Mouse (Mus musculus) cerebellum, adult 11-12 months (tissue): Measurements from ENCODE around the gene Tmc7.

Experiments
- DNase-seq: peaks from one replicate; pipeline ENCODE4 v3.0.0; 2022

The Tmc7 gene

DNA sequence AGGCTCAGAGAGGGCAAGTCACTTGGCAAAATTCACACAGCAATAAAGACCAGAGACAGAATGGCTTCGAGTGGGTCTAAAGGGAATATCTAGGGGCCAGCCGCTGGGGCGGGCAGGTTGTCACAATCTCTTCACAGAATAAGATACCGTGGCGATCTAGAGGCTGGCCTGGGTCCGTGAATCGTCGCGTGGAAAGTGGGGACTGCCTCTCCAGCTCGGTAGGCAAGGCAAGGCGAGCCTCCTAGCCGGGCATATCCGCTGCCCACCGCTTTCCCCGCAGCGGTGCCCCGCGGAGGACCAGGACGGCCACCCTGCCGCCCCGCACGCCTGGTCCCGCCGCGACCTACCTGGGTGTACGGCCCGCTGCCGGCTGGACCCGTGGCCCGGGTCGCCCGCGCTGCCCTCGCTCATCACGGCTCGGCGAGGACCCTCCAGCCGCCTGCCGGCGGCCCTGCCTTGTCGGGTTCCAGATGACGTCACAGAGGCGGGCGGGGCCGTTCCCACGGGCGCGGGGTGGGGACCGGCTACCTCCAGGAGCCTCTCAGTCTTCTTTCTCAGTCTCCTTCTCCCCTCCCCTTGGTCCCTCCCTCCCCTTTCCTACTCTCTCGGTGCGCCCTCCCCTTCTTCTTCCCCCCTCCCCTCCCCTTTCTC, at the start of gene Tmc7:
Tmc7 (minus strand) TSS at position 480 of the 651 bp plus-strand sequence.
- DNase-seq = peak; percentile 81

DNA sequence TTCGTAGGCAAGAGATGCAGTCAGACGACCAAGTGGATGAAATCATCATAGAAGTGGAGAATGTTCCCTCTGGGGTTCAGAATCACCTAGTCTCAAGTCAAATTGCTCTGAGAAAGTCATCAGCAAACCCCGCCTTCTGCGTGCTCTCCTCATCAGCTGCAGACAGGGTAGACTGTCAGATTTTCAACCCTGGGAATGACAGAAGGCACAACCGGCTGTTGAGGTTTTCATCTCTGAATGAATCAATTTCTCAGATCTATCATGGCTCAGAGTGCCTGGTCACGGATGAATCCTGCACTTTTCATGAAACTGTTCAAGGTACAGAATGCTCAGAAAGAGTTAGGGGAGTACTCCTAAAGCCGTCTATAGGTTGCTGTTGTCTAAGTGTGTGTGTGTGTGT, 49.4 kb upstream of the Tmc7 start:
- no peak for DNase-seq

DNA sequence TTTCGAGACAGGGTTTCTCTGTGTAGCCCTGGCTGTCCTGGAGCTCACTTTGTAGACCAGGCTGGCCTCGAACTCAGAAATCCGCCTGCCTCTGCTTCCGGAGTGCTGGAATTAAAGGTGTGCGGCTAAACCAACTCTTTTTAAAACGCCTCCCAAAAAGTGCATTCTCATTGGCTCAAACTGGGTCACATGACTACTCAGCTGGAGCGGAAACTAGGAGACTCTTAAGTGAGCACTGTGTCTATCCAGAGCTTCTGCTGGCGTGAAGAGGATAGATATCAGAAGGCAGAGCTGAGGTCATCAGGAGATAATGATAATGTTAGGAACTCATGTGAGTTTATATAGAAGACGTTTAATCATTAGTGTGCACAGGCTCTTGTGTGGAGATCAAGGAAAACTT, 48.6 kb upstream of the Tmc7 start:
- no peak for DNase-seq

DNA sequence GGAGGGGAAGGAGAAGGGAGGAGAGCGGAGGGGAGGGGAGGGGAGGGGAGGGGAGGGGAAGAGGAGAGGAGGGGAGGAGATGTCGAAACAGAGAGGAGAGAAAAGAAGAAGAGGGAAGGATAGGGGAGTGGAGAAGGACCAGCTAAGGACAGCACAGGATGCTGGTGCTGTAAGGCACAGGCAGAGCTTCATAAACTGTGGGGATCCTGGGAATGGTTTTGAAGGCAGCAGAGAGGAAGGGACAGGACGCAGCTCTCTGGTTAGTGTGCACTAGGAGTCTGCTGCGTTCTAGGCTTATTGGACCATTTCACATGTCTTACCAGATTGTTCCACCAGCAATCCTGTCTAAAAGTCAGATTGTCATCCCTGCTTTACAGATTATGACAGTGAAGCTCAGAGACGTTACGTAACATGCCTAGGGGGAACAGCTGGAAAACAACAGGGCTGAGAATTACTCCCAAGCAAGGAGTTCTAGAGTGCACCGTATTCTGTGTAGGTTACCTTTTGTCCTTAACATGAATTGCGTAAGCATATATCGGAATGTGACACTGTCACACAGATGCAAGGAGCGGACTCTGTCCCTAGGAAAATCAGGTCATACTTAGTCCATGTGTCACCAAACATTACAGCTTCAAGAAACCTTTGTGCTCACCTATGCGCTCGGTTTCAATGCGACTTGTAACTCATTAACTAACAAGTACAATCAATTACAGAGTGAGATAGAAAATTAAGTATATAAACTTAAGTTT, 43.2 kb upstream of the Tmc7 start:
- DNase-seq = no peak

DNA sequence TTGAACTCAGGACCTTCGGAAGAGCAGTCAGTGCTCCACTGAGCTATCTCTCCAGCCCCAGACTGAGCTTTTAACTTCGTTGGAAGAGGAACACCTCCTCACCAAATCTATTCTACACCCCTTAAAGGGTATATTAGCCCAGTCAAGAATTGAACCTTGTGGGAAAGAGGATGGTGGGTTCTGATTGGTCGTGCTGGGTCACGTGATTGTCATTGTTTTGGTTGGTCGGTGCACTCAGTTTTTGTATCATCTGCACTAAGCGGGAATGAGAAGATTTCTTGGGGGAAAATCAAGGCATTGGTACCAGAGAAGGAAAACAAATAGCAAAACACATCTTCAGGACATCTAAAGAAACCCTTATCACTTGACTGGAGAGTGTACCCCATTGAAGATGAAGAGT, 36.6 kb upstream of the Tmc7 start:
- no peak for DNase-seq

DNA sequence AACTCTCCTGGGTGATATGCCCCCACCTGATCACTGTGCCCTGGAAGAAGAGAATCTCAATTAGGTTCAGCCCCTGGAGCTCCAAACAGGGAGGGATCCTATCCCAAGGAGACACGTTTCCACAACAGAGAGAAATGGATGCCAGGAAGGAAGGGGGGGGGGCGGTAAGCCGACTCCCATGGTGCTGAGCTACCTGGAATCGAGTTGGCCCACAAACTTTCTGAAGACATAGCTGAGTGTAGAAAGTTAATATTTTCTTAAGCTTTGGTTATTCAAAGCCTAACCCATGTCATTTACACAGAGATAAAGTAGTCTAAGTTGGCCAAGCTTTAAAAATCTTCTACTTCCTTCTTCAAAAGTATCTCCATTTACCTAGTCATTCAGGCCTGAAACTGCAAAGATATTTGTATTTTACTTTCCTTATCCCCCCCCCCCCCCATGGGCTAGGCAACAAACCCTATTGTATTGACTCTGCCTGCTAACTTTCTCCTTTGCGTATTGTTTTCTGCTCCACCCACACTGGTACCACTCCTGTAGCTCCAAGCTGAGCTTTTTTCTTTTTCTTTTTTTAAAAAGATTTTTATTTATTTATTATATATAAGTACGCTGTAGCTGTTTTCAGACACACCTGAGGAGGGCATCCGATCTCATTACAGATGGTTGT, 35.8 kb upstream of the Tmc7 start:
- no peak for DNase-seq

DNA sequence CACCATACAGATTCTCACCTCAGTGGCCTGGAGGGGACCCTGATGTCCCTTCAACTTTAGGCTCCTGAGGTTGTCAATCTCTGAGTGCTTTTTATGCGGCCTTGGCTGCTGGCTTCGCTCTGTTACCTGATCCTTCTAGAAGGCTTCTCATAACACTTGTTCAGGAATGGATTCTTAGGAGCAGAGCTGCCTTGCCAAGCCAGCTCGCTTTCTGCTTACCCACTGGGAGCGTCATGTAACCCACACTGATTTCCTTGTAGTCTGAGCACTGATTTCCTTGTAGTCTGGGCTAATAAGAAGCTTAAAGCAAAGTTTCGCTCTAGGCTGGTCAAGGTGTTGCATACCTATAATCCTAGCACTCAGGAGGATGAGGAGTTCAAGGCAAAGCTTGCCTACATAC, 33.6 kb upstream of the Tmc7 start:
- no peak for DNase-seq

DNA sequence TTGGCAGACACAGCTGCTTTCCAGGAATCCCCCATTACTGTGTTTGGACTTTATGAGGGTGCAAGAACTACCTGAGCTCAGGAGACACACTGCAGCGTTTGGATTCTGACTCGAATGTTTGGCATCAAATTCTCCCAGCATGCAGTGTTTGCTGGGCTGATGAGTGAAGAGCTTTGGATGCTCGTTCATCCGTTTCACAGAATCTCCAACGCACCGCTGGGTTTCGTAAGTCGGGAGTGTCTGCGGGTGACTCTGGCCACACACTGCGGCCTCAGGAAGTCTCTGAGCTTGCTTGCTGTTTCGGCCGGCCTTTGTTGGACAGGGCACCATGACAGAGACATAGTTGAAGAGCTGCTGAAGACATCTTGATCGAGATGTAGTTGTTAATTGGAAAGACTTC, 29.5 kb upstream of the Tmc7 start:
- no peak for DNase-seq

DNA sequence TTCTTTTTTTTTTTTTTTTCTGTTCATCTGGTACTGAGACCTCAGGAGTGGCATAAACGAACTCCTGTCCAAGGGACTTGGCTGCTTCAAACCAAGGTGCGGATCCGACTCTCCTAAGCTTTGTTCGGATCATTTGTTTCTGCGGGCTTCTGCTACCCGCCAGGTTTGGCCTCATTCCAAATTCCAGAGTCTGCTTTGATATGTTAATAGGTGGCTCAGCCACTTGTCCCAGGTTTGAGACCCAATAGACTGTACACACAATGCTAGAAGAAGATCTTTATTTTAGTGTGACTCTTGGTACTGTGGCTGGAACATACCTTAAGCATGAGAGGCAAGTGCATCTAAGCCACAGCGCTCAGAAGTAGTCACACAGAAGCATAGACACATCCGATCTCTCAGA, 27.4 kb upstream of the Tmc7 start:
- DNase-seq = no peak

DNA sequence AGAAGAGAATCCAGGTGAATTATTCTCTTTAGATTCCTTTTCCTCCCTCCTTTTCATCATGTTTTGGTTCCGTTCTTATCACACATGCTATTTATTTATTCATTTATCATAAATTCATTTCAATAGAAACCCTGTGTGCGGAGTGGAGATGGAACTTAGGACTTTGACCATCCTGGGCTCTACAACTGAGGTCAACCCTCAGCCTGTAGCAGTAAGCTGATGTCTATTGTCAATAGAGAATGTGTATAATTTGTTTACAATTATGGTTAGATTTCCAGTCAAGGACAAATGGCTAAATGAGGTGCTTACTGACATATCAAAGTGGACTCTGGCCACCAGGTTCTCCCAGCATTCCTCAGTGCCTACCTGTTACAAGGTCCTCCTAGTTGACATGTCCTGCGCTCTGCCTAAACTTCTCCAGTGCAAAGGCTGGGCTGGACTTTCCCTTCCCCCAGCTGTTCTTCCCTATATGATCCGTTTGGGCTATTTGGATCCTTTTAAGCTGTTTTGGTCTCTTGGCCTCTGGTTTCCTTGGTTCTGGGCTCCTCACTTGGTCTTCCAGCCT, 26.7 kb upstream of the Tmc7 start:
- no peak for DNase-seq

DNA sequence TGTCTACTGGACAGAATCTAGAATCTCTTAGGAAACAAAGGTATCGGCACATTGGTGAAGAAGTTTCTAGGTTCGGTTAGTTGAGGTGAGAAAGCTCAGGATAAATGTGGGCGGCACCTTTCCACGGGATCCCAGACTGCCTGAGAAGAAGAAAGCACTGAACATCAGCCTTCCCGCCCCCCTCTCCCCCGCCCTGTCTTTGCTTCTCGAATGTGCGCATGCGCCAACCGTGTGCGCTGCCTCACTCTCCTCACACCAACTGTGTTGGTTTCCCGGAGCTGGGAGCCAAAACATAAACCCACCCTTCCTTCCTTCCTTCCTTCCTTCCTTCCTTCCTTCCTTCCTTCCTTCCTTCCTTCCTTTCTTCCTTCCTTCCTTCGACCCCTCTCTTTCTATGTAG, 26.2 kb upstream of the Tmc7 start:
- DNase-seq = no peak

DNA sequence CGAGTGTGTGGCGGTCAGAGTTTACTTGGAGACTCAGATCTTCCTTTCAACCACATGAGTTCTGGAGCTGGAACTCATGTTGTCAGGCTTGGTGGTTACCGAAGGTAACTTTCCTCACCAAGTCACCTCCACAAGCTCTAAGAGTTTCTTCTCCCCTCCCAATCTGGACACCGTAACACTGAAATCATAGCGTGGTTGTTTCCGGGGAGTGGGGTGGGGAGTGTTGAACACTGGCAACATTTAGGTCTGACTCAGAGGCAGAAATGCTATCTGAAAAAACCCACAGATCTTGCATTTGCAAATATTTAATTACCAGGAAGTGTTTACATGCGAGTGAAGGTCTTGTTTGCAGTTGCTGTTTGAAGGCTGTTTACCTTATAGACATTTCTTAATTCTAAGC, 25.3 kb upstream of the Tmc7 start:
- no peak for DNase-seq

DNA sequence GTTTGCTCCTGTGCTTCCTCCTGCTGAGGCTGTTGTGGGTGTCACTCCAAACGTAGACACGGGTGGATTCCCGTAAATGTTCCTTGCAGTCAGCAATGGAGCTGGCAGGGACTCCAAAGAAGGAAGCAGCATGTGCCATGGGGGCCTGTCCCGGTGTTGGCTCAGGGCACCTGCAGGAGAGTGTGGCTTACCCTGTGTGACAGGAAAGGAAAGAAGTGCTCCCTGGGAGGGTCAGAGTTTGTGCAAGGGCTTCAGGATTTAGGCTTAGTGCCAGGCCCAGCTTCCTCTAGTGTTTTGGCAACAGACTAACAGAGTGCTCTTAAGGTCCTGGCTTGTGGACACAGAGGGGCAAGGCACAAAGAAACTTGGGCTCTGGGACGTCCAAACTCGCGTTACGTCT, 20.3 kb upstream of the Tmc7 start:
- DNase-seq = no peak

DNA sequence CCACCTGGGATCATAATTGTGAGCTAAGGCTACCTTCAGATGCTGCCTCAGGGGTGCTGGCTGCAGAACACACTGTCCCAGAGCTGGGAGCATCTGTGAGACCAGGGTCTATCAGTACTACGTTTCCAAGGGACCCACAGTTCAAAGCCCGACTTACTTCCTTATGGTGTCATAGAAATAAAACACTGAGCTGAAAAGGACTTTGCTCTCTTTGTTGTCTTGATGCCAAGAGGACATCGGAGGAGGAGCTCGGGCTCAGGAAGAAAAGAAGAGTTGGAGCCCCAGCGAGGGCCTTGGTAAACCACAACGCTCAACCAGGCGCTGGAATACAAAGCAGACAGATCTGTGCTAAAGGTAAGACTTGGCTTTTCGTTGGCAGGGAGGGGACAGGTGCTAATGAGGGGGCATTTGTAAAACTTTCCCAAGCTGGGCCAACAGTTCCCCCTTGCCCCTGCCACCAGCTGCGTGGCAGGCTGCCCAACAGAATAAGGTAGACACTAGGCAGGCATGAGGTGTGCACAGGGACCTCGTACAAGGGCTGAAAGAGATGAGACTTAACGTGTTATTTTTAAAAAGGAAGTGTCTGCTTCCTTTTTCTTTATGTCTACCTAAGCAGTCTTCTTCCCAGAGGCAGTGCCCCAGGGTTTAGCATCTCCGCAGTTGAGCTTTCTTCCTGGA, 15.6 kb upstream of the Tmc7 start:
- DNase-seq = no peak

DNA sequence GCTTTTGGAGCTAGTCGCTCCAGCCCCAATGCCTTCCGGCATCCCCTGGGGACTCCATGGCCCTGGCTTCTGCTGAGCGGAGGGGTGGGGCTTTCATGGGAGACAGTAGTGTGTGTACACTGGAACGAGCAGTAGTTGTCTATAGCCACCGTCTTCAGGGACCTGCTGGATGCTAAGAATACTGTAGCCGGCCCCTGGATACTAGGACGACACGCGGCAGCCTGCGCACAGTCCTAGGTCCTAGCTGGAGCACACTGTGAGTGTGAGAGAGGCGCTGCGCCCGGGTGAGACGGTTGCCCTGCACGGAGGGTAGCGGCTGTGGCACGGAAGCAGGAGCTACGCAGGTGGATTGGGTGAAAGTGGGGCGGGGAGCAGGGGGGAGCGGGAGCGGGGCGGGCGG, 12.7 kb upstream of the Tmc7 start, which contains the start of gene Tmc5:
Tmc5 (plus strand) TSS at position 97 of the 400 bp plus-strand sequence.
- DNase-seq = no peak

DNA sequence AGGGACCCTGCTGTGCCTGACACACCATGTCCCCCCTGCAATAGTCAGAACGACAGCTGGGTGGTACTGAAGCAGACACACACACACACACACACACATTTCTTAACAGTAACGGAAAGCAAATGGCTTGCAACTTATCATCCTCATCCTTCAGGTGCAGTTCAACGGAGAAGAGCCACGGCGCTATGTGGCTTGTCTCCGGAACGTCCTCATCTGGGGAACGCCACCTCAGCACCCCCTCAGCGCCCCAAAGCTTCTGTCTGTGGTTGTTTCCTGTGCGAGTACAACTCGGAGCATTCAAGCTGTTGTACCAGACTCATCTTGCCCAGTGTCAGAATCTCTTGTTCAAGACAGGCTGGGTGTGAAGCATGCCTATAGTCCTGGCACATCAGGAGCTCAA, 11.7 kb upstream of the Tmc7 start:
- DNase-seq = no peak

DNA sequence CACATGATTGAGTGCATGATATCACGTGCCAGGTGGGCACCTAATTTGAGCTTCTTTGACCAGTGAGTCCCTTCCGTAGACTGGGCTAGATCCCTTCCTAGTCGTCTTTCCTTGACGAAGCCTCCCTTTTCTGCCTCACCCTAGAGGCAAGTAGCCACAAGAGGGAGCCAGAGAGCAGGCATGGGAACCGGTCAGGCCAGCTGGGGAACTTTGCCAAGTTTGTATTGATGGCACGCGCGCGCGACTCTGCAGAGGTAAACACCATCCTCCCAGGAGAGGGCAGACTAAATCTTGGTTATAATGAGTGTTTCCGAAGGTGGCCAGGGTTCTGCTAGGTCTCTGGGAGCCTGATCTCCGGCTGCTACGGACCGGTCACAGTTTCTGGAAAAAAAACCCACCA, 10.7 kb upstream of the Tmc7 start:
- DNase-seq = peak; percentile 84

DNA sequence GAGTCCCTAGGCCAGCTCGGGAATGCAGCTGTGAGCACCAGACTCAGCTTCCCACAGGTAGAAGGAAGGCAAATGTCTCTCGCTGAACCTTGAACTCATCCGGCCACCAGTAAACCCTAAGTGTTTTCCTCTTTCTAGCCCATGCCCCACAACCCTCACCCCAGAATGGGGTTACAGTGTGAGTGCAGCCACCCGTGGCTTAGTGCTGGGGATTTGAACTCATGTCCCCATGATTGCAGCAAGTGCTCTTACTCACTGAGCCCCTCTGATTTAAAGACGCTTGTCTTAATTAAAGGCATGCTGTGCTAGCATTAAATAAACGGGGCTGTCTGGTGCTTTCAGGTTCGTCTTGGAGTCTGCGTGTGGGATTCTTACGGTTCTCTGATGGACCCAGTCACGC, 10.1 kb upstream of the Tmc7 start:
- no peak for DNase-seq

DNA sequence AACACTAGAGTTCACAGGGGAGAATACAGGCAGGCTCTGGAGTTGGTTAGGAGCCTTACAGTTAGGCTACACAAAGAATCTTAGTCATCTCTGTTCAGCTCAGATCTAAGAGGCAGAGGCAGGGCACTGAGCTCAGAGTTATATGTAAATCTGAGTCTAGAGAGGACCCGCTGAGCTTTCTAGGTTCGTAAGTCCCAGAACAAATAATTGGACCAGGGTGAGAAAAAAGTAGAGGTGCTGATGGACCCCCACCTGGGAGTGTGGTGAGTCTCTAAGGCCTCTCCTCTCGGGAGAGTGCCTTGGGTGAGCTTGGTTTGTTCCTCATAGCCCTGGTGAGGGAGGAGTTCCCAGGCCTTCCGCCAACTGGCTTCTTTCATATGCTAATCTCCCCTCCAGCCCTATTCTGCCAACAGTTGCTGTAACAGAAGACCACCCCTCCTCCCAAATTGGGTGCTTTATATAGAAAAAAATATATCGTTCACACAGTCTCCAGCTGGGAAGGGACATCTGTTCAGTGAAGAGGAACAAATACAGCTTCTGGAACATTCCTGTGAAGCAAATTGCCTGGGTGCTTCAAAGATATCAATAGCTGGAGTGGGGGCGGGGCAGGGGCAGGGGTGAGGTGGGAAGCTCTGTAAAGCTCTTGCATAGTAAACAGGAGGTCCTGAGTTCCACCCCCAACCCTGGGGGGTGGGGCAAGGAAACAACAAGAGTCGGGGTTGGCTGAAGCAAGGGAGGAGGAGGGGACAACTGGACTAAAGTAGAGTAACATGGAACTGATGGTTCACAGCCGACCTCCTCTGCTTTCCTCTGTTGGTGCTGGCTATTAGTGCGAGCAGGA, 9.3 kb upstream of the Tmc7 start:
- DNase-seq = peak; percentile 52

DNA sequence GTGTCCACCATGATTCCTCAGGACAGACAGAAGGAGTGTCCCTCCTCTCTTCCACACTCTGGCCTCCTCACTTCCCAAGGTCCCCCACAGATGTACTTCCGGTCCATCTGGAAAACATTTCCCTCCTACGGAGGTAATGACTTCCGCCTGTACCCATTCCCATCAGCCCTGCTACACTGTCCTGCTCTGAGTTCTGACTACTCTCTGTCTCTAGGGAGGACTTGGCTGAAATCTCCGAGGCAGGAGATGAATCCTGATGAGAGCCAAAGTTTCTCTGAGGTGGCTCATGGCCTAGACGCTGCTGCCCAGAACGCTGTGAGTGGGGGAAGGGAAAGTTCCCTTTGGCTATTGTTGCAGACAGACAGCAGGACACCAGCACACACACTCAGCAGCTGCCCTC, 7.6 kb upstream of the Tmc7 start:
- DNase-seq = no peak

DNA sequence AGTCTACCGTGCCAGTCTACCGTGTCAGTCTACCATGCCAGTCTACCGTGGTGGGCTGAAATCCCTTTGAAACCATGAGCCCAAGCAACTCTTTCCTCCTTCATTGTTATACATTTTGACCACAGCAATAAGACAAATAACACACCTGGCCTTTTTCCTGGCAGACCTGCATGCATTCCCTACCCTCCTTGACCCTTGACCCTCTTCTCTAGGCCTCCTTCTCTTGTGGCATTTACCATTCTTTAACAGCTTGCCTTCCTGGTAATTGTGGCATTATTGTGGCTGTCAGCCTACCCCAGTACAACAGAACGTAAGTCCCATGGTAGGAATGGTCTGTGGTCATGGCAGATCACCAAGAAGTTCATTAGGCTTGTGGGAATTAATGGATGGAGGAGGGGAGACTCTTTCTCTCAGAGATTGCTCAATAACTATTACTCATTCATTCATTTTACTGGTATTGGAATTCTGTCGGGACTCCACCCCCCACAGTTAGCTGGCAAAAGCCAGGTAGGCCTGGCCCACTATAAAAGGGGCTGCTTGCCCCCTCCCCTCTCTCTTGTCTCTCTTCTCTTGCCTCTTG, 6.3 kb upstream of the Tmc7 start:
- DNase-seq = no peak

DNA sequence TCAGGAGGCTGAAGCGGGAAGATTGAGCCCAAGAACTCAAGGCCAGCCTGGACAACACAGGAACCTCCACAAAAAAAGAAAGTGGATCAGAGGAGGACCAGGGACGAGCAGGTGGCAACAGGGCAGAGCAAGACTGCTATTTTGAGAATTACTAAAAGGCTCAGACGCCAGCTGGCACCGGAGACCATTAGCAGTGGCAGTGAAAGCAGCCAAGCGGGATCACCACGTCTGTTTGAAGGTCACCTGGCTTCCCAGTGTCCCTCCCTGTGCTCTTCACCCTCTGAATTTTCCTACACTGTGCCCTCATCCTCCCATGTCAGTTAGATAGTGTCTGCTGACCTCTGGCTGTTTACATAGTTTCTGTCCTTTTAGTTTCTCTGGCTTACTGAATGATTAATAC, 1.3 kb upstream of the Tmc7 start:
- peak; percentile 91 for DNase-seq
